Mouse (Mus musculus) kidney, embryonic 16.5 days (tissue): Measurements from ENCODE around the gene Abhd2. TPM values are rescaled to one million over a fixed set of nuclear protein-coding genes. Genes with fewer than 3 reads are reported as not detected.

Source experiments
- ATAC-seq: fragments of 200-750 bp; cut with Nextera tagmentation; 2 replicates; pipeline ENCODE4 v1.8.0; 2017; ENCODE audit warnings: moderate TSS enrichment; ENCODE audit not compliant: low FRiP score, low TSS enrichment
- H3K27ac ChIP-seq: fragments of 300-500 bp; sonication (generic); 2 replicates; pipeline ENCODE4 v1.5.1; 2014; ENCODE audit warnings: low read length
- H3K27me3 ChIP-seq: fragments of 300-500 bp; sonication (generic); 2 replicates; pipeline ENCODE4 v1.6.1; 2014; ENCODE audit warnings: low read length, control low read depth, mixed read lengths; ENCODE audit not compliant: insufficient read depth
- H3K36me3 ChIP-seq: fragments of 300-500 bp; sonication (generic); 2 replicates; pipeline ENCODE4 v1.6.1; 2014; ENCODE audit warnings: low read length, control low read depth, mixed read lengths; ENCODE audit not compliant: insufficient read depth
- H3K4me1 ChIP-seq: fragments of 300-500 bp; sonication (generic); 2 replicates; pipeline ENCODE4 v1.6.1; 2014; ENCODE audit warnings: low read length, control low read depth, mixed read lengths; ENCODE audit not compliant: insufficient read depth
- H3K4me2 ChIP-seq: fragments of 300-500 bp; sonication (generic); replicated peaks from 2 replicates; pipeline ENCODE4 v1.6.1; 2014; ENCODE audit warnings: low read depth, low read length
- H3K4me3 ChIP-seq: fragments of 300-500 bp; sonication (generic); 2 replicates; pipeline ENCODE4 v1.5.1; 2014; ENCODE audit warnings: mild to moderate bottlenecking, low read length
- H3K9ac ChIP-seq: fragments of 300-500 bp; sonication (generic); replicated peaks from 2 replicates; pipeline ENCODE4 v1.6.1; 2014; ENCODE audit warnings: low read length
- H3K9me3 ChIP-seq: fragments of 300-500 bp; sonication (generic); 2 replicates; pipeline ENCODE4 v1.6.1; 2016; ENCODE audit warnings: low read length, control low read depth
- WGBS: fragments of 180-500 bp; shearing (Covaris S2); extraction: QIAGEN DNeasy Blood & Tissue Kit; methylation state at CpG from one replicate; pipeline ENCODE4 v1.1.7; 2014; 5-methylcytosine and 5-hydroxymethylcytosine counted together
- polyA plus RNA-seq: library from polyadenylated mRNA; unstranded; fragments of >200 nt; fragmentation: Nextera tagmentation; extraction: Ambion mirVana; gene quantifications from 2 replicates; pipeline ENCODE4 v1.2.1, GENCODE M21; 2015

The Abhd2 gene
- polyA plus RNA-seq, 1 experiment from 2014 or later = 11.0 TPM

DNA sequence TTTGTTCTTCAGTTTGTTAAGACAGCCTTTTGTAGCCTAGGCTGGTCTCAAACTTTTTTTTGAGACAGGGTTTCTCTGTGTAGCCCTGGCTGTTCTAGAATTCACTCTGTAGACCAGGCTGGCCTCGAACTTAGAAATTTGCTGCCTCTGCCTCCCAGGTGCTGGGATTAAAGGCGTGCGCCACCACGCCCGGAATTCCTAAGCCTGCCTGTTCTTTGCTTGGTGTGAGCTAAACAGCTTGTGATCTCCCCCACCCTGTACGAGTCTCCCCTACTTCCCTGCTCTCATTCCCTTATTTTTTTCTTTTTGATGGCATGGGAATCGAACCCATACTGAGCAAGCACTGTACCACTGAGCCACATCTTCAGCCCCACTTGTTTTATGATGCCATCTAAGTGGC is 122.2 kb downstream of the Abhd2 start:
- no peak overlapping the region for H3K9ac ChIP-seq
- no peaks in the 10 kb centered on the region for H3K27me3 ChIP-seq
- no peak overlapping the region for H3K27ac ChIP-seq
- no peak overlapping the region for H3K4me3 ChIP-seq
- no peak overlapping the region for H3K4me2 ChIP-seq
- H3K4me1 ChIP-seq = peaks cover 7% of the 10 kb centered on the region
- ATAC-seq = no peak
- H3K36me3 ChIP-seq = no peaks in the 10 kb centered on the region
- no peaks in the 10 kb centered on the region for H3K9me3 ChIP-seq
- WGBS = 89% methylated on average over 7 of the region's 7 CpGs

DNA sequence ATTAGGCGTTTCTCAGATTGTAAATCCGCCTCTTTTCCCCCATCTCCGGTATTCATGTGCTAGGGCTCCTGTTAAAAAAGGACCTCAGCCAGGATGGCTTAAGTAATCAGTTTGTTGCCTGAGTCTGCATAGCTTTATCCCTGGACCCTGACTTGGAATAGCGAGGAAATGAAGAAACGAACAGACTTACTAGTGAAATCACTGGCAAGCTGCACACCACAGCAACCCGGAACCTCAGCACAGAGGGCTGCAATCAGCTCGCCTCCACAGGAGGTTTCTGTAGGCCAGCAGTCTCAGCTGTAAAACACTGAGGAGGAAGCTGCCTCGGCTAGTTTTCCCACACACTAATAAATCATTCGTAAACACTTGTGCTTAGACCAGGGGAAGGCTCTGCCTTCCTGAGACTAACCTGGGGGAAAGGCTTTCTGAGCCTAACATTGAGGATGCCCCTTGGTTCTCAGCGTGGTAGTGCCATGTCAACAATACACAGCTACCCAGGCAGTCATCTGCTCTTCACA is 124.5 kb downstream of the Abhd2 start:
- Histone ChIP-seq H3K27ac (no peak overlapping the region), H3K27me3 (no peaks in the 10 kb centered on the region), H3K36me3 (no peaks in the 10 kb centered on the region), H3K4me3 (no peak overlapping the region), H3K4me1 (peaks cover 5% of the 10 kb centered on the region), H3K9me3 (no peaks in the 10 kb centered on the region), H3K4me2 (no peak overlapping the region), H3K9ac (no peak overlapping the region)
- no peak for ATAC-seq
- WGBS = 41% methylated on average over 10 of the region's 10 CpGs

DNA sequence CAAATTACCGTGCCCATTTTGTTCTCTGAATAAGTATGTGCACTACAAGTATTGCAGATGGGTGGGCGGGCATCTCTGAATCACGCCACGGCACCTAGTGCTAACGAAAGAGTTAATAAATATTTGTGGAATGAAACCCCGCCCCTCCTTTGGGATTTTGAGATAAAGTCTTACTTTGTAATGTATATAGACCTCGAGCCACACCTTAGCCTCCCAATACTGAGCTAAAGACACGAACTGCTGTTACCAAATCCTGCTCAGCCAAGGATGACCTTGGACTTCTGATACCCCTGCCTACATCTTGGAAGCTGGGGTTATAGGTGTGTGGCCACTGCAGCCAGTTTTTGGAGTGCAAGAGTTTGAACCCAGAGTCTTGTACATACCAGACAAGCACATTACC is 125.4 kb downstream of the Abhd2 start:
- ATAC-seq = no peak
- no peak overlapping the region for H3K27ac ChIP-seq
- H3K9me3 ChIP-seq = no peaks in the 10 kb centered on the region
- no peak overlapping the region for H3K4me2 ChIP-seq
- no peak overlapping the region for H3K9ac ChIP-seq
- H3K4me3 ChIP-seq = no peak overlapping the region
- no peaks in the 10 kb centered on the region for H3K36me3 ChIP-seq
- 79% methylated on average over 8 of the region's 8 CpGs for WGBS
- H3K4me1 ChIP-seq = no peaks in the 10 kb centered on the region
- no peaks in the 10 kb centered on the region for H3K27me3 ChIP-seq

DNA sequence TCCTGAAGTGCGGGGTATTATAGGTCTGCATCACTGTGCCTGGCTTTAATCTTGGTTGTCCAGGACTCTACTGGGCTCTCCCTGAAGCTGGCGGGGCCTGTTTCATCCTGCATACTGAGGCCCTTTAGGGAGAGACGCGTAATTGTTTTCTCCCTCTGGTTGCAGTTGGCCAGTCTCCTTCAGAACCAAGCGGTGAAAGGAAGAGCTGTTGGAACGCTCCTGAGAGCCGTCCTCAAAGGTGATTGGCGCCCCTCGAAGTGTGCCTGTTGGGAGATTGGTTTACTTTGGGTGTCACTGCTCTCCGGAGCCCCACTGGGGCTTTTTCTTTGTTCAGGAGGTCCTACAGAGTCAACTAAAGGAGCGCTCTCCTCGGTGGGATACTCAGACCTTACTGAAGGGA is 126.0 kb downstream of the Abhd2 start:
- no peaks in the 10 kb centered on the region for H3K9me3 ChIP-seq
- no peak overlapping the region for H3K27ac ChIP-seq
- no peak for ATAC-seq
- H3K9ac ChIP-seq = no peak overlapping the region
- H3K4me1 ChIP-seq = no peaks in the 10 kb centered on the region
- 83% methylated on average over 12 of the region's 12 CpGs for WGBS
- H3K27me3 ChIP-seq = no peaks in the 10 kb centered on the region
- no peak overlapping the region for H3K4me3 ChIP-seq
- H3K36me3 ChIP-seq = no peaks in the 10 kb centered on the region
- no peak overlapping the region for H3K4me2 ChIP-seq

DNA sequence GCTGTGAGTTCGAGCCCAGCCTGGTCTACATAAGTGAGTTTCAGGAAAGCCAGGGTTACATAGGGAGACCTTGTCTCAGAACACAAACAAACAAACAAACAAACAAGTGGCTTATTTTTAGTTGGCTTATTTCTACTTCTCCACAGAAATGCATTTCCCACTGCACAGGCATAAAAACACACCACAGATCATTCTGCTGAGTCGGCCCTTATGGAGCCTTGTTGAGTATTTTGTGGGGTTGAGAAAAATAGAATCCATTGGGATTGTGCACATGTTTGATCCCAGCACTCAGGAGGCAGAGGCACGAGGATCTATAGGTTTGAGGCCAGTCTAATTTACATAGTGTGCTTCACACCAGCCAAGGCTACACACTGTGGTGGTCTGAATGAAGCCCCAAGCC is 127.3 kb downstream of the Abhd2 start:
- Histone ChIP-seq H3K27me3 (no peaks in the 10 kb centered on the region), H3K4me3 (no peak overlapping the region), H3K27ac (no peak overlapping the region), H3K36me3 (no peaks in the 10 kb centered on the region), H3K9me3 (no peaks in the 10 kb centered on the region), H3K4me1 (no peaks in the 10 kb centered on the region), H3K9ac (no peak overlapping the region), H3K4me2 (no peak overlapping the region)
- no peak for ATAC-seq
- 88% methylated on average over 3 of the region's 3 CpGs for WGBS

DNA sequence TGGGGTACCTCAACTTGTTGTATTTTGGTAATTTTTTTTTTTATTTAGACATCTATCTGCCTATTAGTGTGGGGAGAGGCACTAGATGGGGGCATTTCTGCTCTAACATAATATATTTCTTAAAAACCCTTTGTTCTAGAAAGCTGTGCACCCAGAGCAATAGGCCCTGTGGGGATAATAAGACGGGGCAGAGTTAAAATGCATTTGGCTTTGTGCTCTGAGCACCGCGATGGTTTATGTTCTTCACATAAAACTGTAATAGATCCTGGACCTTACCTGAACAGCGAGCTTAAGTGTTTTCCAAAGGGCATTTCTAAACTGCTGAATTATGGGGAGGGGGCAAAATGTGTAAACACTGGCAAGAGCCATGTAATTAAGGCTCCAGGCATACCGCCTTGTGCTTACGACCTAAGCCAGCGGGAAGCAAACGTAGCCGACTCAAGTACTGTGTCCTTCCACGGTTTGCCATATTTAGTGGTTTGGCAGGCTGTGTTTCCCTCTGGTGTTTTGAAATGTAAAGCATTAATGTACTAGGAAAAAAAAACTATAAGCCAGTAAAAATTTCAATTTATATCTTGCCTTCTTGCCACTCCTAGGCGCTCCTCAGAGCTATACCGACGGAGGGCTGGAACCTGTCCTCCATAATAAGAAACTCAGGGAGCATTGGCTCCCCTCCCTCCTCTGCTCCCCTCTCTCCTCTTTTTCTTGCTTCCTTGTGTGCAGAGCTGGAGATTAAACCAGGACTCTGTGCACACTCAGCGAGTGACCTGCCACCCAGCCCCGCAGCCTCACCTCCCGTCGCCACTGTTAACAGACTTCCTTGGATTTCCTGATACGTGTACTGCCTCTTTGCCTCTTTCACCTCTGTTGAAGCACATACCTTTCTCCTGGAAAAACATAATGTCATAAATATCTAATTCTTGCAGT is 141.7 kb downstream of the Abhd2 start:
- no peak overlapping the region for H3K4me3 ChIP-seq
- H3K9me3 ChIP-seq = no peaks in the 10 kb centered on the region
- no peak overlapping the region for H3K4me2 ChIP-seq
- H3K27ac ChIP-seq = no peak overlapping the region
- ATAC-seq = no peak
- H3K4me1 ChIP-seq = no peaks in the 10 kb centered on the region
- H3K27me3 ChIP-seq = no peaks in the 10 kb centered on the region
- H3K36me3 ChIP-seq = 0 out of 2 replicates have a peak, but pooled peaks cover 2% of the 10 kb centered on the region
- 61% methylated on average over 18 of the region's 18 CpGs for WGBS
- no peak overlapping the region for H3K9ac ChIP-seq

Other genes with a start within 250 kb of the Abhd2 start
- gene Acan, start 219.7 kb upstream of the Abhd2 start, polyA plus RNA-seq = 0.23 and 0.31 TPM in 2 replicates
- 4.3 and 4.4 TPM in 2 replicates for gene Hapln3, start 142.2 kb upstream of the Abhd2 start, polyA plus RNA-seq
- 298 and 328 TPM in 2 replicates for gene Mfge8, start 124.1 kb upstream of the Abhd2 start, polyA plus RNA-seq
- gene Rlbp1, start 113.8 kb downstream of the Abhd2 start, polyA plus RNA-seq = 0.51 TPM in 2 replicates
- gene Fanci, start 118.7 kb downstream of the Abhd2 start, polyA plus RNA-seq = 11.9 and 12.2 TPM in 2 replicates
- 37.1 and 37.7 TPM in 2 replicates for gene Polg, start 193.2 kb downstream of the Abhd2 start, polyA plus RNA-seq